Mouse (Mus musculus): ENCODE measurements at regions not wholly inside any gene's neighbourhood (a gene's known extent, or its start where the extent isn't known, plus 50 kb on each side); places are given as distances from the start of the nearest gene placed in this dataset.
"Not testable (repeated sequence)": the region's sequence is repeated elsewhere in the genome, so short reads cannot be mapped to it uniquely, and the experiment has no call there.

DNA sequence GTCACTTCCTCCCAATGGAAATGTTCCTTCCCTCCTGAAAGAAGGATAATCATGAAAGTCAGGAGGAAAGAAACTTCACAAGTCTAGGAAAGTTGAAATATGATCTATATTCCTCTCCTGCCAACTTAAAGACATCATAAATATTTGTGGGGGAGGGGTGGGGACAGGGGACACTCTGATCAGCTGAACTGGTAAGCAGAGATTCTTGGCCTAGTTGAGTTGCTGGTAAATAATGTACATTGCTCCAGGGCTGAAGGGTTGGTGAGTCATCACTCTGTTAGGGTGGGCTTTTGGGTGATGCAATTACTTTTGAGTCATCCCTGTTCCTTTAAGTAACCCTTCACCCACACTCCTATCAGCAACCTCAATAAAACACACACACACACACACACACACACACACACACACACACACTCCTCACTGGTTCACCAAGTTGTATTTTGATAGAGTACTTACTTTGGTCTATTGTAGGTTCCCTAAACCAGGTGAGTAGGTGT, 56.0 kb downstream of the Ccdc71l start:
- no peak for DNase-seq (ENCODE audit: low spot score)

DNA sequence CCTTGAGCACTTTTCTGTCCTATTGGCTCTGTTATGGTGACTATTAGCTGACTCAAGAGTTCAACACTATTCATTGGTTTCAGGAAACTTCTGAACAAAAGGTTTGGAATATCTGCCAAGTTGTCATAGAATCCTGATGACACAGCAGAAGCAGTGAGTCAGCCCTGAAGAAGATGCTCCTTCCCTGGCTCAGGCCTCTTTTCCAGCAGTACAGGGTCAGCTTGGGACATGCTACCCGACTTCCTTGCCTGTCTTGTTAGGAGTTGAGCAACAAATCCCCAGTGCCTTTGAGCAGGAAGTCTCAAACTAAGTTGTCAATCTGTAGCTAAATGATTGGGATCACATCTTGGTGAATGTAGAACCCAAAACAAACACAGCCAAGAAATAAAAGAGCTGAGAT, 56.6 kb downstream of the Ccdc71l start:
- no peak for DNase-seq (ENCODE audit: low spot score)

DNA sequence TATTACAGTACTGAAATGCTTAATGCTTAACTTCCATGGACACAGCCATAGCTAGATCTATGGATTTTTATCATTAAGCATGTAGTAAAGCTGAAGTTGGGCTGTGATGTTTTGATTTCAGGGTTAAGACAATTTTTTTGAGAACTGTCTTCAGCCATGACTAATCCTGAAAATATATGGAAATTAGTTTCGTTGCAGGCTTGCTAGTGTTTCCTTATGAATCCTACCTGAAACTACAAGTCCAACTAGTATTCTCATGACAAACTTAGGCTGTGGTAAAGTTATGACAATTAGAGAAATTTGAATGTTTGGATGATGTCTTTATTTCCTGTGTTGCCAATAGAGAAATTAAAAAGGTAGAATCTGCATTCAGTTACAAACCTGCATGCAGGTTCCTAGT, 59.7 kb downstream of the Ccdc71l start:
- no peak for DNase-seq (ENCODE audit: low spot score)

DNA sequence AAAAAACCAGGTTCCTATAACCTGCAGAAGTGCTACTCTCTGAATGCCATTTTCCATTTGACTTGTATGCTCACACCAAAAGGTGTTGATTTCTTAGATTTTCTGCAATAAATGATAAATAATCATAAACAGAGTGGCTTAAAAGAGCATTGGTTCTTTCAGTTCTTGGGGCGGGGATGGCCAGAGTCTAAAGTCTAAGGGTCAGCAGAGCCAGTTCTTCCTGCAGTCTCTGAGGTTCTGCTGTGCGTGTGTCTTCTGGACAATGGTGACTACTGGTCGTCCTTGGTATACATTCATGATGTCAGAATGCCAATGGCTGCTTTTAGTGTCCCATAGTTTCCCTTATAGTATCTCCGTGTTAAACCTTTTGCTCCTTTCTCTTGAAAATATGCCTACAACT, 66.3 kb downstream of the Ccdc71l start:
- no peak for DNase-seq (ENCODE audit: low spot score)

DNA sequence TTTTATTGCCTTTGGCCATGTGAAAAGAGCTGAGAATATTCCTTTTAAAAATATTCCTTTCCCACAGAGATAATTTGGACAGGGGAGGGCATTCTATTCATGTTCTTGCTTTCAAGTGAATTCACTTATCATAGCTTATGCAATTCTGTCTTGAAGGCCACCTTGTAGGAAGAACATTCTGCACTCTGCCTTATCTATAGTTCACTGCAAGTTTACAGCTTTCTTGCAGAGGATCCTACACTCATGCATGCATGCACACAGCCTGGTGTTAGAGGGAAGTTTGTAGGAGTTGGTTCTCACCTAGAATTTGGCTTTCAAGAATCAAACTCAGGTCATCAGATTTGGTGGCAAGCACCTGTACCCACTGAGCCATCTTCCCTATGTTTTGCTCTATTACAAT, 67.4 kb downstream of the Ccdc71l start:
- DNase-seq (ENCODE audit: low spot score), result no peak

DNA sequence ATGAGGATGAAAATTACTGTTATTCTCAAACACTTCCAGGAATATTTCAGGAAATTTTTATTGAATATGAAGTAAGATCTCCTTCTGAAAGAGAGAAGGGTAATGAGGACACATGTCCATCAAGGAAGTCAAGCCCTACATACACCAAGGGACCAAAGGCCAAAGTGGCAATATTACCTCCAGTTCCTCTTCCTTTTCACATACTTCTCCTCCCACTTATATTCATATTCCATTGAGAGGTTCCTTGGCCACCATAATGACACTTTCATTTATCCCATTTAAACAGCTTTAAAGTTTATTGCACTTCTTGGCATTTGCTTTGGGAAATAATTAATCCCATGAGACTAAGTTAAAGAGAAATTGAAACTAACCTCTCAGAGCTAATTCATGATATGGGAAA, 70.9 kb downstream of the Ccdc71l start:
- no peak for DNase-seq (ENCODE audit: low spot score)

DNA sequence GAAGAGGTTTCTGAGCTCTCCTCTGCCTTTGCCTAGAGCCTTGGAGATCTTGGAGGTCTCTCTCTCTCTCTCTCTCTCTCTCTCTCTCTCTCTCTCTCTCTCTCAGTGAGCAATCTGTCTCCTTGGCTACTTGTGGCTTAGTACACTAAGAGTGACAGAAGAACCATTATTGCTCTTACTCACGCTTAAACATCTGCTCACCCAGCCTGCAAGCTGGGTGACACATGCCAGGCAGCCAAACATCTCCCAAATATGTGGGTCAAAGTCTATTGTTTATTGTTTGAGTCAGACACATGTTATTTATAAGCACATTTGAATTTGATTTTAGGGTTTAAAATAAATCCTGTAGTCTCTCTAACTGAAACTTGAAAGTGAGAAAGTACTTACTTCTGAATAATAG, 72.7 kb downstream of the Ccdc71l start:
- DNase-seq (ENCODE audit: low spot score), result no peak

DNA sequence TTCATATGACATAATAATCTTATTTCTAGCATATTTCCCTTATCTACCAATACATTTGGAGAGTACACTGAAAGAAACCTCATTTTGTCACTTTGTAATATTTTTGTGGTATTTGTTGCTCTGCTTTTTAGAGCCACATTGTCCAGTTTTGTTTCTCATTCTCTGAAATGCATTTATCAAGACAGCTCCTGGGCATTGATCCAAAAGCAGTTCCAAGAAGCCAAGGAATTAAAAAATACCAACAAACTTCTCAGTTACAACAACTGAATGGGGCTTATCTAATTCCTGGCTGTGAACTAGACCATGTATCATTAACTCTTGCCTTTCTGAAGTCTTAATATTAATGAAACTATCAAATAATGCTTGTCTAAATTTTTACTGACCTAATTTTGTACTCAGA, 76.3 kb downstream of the Ccdc71l start:
- no peak for DNase-seq (ENCODE audit: low spot score)

DNA sequence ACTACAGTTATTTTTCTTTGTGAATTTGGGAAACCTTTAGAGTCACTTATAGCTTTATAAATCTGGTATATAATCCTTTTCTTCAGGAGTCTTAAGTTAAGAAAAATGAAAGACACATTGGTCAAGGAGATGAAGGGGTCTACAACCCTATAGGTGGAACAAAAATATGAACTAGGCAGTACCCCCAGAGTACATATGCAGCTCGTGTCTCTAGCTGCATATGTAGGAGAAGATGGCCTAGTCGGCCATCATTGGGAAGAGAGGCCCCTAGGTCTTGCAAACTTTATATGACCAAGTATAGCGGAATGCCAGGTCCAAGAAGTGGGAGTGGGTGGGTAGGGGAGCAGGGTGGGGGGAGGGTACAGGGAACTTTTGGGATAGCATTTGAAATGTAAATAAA, 76.7 kb downstream of the Ccdc71l start:
- not testable (repeated sequence) for DNase-seq (ENCODE audit: low spot score)

DNA sequence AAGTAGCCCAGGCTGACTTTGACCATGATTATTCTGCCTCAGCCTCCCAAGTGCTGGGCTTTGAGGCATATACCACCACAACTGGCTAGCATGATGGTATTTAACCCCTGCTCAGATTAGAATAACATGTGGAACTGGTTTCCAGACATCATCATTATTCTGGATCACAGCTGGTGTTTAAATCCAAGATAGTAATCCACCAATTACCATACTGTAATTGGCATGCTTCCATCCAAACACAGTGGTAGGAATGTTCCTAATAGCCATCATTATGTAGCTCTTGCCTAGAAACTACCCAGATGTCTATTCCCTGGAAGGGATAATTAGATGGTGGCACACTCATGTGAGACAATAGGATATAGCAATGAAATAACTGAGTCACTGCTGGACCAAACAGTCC, 77.4 kb downstream of the Ccdc71l start:
- DNase-seq (ENCODE audit: low spot score), result no peak

DNA sequence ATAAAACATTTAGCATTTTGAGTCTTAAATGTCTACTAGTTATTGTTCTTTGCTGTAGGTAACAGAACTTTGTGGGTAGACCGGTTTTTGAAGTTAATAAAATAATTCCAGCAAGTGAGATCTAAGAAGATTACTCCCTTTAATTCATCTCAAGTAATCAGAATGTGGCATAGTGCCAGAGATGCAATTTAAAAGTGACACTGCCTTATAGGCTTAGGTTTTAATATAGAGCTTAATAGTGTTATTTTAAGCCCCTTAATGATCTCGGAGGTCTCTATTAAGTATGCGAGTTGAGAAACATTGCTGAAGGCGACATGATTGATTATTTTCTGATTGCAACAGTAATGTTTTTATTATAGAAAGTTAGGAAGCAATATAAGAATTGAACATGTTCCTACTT, 78.3 kb downstream of the Ccdc71l start:
- no peak for DNase-seq (ENCODE audit: low spot score)

DNA sequence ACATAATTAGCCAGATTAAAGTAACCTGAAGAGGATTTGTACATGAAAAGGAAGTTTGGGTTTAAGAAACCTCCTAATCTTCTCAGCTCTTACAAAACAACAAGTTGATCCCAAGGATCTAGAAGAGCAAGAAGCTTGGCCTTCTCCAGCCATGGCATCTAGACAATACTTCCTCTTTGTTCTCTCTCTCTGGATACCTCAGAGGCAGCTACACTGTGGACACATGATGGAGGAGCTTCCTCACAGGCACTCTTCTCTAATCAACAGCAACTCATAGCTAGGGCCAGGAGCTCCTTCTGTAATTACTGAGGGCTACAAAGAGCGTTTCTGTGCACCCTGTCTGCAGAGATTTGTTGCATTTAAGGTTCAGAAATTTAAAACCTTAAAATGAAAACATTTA, 79.9 kb downstream of the Ccdc71l start:
- DNase-seq (ENCODE audit: low spot score), result no peak

DNA sequence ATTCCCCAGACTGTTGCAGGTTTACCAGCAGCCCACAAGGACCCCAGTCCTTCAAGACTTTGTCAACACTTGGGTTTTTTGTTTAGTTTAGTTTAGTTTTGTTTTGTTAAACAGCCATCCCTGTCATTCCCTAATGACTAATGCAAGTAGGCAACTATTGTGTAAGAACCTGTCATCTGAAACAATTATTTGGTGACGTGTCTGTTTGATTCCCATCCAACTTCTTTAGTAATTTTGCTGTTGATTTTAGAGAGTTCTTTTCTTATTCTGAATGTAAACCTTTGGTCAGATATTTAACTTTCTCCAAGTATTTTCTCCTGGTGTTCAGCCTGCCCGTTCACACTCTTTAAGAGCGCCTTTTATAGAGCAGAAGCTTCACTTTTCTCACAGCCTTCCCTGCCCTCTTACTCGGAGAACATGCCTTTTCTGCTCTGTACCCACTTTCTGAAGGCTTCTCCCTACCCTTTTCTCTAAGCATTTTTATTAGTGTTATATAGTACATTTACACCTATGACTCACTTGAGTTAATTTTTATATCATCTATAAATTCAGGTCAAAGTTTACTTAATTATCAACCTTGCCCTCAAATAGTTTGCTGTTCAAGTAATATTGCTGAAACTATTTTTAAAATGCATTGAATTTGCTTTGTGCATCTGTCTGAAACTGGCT, 82.0 kb downstream of the Ccdc71l start:
- no peak for DNase-seq (ENCODE audit: low spot score)

DNA sequence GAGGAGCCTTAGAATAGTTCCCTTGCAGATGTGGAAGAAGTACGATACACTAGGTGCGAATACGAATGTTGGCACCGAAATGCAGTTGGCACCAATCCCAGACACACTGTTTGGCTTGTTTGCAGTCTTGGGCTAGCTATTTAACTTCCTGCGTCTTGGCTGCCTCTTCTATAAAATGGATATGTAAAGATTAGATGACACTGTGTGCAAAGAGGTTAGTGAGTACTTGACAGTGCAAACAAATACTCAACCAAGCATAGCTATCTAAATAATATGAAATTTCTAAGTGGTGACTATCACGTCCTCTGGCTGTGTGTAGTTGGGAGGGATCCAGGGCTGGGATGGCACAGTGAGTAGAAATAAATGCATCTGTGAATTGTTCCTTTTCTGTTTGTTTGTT, 86.9 kb downstream of the Ccdc71l start:
- DNase-seq (ENCODE audit: low spot score), result no peak

DNA sequence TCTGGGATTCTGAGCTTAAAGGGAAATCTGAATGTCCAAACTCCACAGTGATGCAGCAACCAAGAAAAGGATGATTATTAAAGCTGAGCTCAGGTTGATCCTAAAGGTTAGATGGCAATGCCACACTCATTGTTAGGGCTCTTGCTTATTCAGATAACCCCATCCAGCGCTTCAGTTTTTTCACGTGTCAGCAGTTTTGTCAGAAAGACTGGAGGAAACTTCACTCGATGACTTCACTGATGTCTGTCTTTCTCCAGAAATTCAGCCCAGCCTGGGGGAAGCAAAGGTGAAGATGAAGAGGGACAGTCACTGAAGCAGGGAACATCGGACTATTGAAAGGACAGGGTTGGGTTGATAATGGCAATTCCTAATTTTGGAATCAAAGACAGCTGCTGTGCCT, 91.4 kb downstream of the Ccdc71l start:
- no peak for DNase-seq (ENCODE audit: low spot score)

DNA sequence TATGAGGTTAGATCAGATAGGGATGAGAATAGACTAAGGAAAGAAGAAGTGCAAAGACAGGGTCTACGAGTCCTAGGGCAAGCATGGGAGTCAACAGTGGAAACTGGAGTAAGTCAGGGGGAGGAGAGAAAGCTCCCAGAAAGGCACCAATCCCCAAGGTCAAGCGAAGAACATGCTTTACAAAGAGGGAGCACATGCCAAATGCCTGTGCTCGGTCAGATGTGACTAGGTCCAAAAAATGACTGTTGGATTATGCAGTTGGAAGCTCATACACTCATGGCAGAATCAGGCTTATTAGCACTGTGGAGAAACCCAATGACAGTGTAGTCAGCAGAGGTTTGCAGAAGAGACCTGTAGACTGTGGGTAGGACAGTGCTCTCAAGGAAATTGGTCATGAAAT, 100.9 kb downstream of the Ccdc71l start:
- no peak for DNase-seq (ENCODE audit: low spot score)

DNA sequence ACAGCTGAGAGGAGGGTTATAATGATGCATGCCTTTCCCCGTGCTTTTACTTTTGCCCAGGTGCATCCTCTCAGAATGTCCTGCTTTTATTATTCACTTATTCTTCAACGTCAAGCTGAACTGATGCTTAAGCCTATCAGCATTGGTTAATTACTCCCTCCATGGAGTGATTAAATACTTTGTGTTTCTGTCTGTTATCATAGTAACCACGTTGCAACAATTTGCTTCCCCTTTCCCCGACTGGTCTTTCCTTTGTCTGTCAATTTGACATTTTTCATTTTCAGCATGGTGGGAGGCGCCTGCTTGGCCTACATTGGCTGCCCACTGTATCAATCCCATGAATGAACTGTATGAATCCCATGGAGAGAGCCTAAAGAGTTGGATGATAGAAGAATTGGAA, 101.8 kb downstream of the Ccdc71l start:
- DNase-seq (ENCODE audit: low spot score), result no peak

DNA sequence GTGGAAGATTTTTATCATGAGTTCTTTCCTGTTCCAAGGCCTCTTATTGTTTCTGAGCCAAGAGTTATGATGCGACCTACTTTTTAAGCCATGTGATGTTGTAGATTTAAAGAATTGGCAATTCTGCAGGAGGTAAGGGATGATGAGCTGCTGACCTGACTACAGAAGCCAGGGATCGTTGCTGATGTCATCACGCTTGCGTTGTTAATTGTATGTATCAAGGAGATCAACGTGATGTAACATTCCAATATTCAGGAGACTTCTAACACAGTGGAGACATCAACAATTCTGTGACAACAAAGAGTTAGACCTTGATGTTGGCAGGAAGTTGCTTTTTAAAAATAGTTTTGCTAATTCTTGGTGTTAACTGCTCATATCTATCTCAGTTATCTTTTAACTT, 102.5 kb downstream of the Ccdc71l start:
- DNase-seq (ENCODE audit: low spot score), result no peak

DNA sequence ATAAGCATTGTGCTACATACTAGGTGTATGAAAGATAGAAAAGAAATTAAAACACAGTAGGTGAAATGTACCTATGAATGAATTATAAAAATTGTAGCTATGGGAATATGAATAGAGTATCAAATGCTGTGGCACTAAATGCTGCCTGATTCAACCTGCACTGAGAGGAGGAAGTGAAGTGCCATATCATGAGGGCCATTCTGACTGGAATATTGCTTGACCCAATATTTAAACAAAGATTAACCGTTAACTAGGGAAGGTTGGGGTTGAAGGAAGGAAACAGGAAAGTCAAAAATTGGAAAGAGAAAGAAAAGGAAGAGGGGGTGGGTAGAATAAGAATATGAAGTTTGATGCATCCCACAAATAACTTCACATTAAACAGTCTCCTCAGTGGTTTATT, 103.8 kb downstream of the Ccdc71l start:
- DNase-seq (ENCODE audit: low spot score), result no peak

DNA sequence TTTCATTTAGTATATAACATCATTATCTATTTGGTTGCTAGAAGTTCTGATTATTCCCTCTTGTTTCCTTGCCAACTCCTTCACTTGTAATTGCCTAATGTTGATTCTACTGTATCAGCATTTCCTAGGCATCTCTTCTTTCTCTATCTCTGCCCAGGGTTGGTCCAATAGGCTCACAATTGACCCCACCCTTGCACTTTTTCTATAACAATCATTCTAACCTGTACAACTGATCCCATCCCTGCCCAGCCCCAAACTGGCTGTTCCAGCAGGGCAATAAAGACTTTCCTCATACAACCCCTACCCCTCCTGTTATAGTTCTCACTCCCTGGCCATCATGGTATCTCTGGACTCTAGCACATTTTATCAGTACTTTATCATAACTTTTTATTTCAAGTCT, 104.3 kb downstream of the Ccdc71l start:
- no peak for DNase-seq (ENCODE audit: low spot score)

DNA sequence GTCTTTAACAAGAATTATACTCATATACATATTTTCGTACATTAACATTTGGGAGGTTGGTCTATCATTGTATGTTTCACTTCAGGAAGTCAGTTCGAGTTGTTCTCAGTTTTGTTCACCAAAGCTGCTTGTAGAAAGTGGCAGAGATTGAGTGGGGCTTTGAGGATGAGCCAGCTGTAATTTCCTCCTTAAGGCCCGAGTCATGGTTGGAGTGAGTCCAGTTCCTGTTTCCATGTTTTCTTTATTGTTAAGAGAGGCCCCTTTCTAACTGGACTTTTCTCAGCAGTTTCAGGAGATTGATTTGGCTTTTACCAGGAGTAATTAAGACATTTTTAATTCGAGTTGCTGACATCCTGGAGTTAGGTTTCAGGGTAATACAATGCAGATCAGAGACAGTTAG, 107.7 kb downstream of the Ccdc71l start:
- DNase-seq (ENCODE audit: low spot score), result no peak

DNA sequence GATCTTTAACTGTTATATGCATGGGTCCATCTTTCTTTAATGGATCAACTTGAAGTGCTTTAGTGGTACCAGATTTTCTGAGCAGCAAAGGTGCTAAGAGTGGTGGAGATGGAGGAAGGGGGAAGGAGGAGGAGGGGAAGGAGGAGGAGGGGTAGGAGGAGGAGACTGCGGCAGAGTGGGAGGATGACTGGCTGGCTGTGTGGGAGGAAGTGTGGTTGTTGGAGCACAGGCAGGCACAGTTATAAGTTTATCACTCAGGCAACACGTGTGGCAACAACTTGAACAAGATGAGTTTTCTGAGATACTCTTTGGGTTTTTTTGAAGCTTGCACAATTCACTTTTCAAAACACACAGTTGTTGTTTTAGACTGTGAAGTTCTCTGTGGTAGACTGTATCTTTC, 108.2 kb downstream of the Ccdc71l start:
- DNase-seq (ENCODE audit: low spot score), result no peak

DNA sequence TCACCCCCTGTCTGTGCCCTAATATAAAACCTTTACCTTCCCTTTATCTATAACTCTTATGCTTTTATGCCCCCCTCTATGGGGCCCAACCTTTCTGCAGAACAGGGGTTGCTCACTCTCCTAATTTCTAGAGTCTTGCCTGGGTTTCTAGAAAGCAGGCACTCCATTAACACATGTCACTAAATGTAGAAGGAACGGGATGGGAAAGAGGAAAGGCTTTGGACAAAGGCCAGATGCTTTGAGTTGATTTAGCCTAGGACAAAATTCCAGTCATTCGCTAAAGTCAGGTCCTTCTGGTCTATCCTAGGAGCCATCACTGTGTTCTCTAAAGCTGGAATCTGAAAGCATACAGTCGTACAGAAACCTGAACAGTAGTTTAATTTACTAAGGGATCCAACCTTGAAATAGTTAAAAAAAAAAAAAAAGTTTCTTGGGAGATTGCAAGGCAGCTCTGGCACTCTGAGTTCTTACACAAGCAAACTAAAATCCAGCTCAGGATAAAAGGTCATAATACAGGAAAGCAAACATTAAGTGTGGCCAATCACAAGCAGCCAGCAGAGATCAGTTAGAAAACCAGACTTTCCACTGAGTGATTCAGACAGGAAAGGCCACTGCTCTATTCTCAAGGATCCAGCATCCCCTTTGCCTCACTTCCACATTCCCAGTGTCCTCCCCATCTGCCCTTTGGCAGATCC, 109.5 kb downstream of the Ccdc71l start:
- no peak for DNase-seq (ENCODE audit: low spot score)

DNA sequence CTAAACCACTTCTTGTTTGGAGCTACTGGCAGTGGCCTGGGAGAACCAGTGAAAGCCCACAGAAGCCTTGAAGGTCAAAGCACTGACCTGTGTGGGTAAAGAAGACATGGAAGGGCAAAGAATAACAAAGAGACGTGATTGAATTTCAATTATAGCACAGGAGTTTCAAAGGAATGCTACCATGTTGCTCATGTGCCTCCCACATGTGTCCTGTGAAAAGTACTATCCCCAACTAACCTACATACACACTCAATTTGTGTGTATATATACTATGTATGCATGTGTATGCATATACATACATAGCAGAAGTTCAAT, 110.0 kb downstream of the Ccdc71l start:
- DNase-seq (ENCODE audit: low spot score), result no peak
